Mouse (Mus musculus) intestine, embryonic 14.5 days (tissue): Measurements from ENCODE around the gene Wdr17. TPM values are rescaled to one million over a fixed set of nuclear protein-coding genes. Genes with fewer than 3 reads are reported as not detected.

ENCODE experiments used
- ATAC-seq: fragments of 200-750 bp; cut with Nextera tagmentation; replicated peaks from 2 replicates; pipeline ENCODE4 v1.8.0; 2017; ENCODE audit warnings: low read depth, moderate number of reproducible peaks, moderate TSS enrichment, moderate library complexity; ENCODE audit not compliant: low FRiP score, low TSS enrichment
- DNase-seq: peaks from one replicate; pipeline ENCODE4 v3.0.0-alpha.2; 2018; ENCODE audit warnings: low spot score
- H3K27ac ChIP-seq: fragments of 300-500 bp; sonication (generic); 2 replicates; pipeline ENCODE4 v1.5.1; 2014; ENCODE audit warnings: low read depth, mild to moderate bottlenecking, control low read depth
- H3K27me3 ChIP-seq: fragments of 300-500 bp; sonication (generic); replicated peaks from 2 replicates; pipeline ENCODE4 v1.6.1; 2014; ENCODE audit warnings: low read length, control low read depth; ENCODE audit not compliant: control insufficient read depth, insufficient read depth
- H3K36me3 ChIP-seq: fragments of 300-500 bp; sonication (generic); 2 replicates; pipeline ENCODE4 v1.6.1; 2014; ENCODE audit warnings: low read length, control low read depth; ENCODE audit not compliant: control insufficient read depth, insufficient read depth
- H3K4me1 ChIP-seq: fragments of 300-500 bp; sonication (generic); replicated peaks from 2 replicates; pipeline ENCODE4 v1.6.1; 2014; ENCODE audit warnings: low read length, control low read depth, mixed read lengths; ENCODE audit not compliant: control insufficient read depth, insufficient read depth
- H3K4me2 ChIP-seq: fragments of 300-500 bp; sonication (generic); 2 replicates; pipeline ENCODE4 v1.6.1; 2014; ENCODE audit warnings: low read length
- H3K4me3 ChIP-seq: fragments of 300-500 bp; sonication (generic); 2 replicates; pipeline ENCODE4 v1.5.1; 2014; ENCODE audit warnings: low read depth, low read length, control low read depth, mixed read lengths
- H3K9ac ChIP-seq: fragments of 300-500 bp; sonication (generic); 2 replicates; pipeline ENCODE4 v1.6.1; 2014; ENCODE audit warnings: mild to moderate bottlenecking, low read length
- H3K9me3 ChIP-seq: fragments of 300-500 bp; sonication (generic); 2 replicates; pipeline ENCODE4 v1.6.1; 2016; ENCODE audit warnings: low read length, control low read depth; ENCODE audit not compliant: control insufficient read depth
- WGBS: fragments of 180-500 bp; shearing (Covaris S2); extraction: QIAGEN DNeasy Blood & Tissue Kit; methylation state at CpG from one replicate; pipeline ENCODE4 v1.1.7; 2014; 5-methylcytosine and 5-hydroxymethylcytosine counted together
- polyA plus RNA-seq: library from polyadenylated mRNA; unstranded; fragments of >200 nt; fragmentation: Nextera tagmentation; extraction: Ambion mirVana; gene quantifications from 2 replicates; pipeline ENCODE4 v1.2.1, GENCODE M21; 2014

Wdr17 gene
- polyA plus RNA-seq, 1 experiment from 2014 or later, result 0.62 TPM

DNA sequence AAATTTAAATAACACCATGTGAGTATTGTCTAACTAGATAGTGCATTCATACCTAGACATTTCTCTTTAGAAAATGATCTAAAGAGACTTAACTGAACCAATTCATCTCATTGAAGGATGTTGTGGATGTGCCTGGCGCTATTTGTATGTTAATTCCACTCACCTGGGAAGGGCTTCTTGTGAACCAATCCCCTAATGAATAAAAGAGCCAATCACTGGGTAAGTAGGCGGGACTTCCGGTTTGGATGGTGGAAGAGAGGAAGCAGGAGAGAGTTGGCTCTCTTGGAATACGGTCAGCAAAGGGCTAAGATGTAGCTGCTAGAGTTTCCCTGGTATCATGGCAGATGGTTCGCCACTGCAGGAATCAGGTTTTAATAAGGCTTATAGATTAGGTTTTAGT lies 64.0 kb downstream of the Wdr17 start:
- 87% methylated on average over 5 of the region's 5 CpGs for WGBS

DNA sequence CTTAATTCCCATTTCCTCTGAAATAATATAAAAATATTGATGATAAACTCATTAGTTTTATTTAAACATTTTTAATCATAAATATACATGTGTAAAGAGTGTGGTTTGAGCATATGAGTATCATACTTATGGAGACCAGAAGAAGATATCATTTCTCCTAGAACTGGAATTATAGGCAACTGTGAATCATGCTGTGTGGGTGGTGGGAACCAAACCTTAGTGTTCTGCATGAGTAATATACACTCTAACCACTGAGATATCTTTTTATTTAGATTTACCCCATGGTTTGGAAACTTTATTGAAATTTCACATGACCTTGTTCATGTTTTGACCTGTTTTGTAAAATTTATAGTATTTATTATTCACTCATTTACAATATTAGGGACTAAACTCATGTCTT lies 68.3 kb downstream of the Wdr17 start:
- 0 out of 2 replicates have a peak, but pooled peaks cover 3% of the 10 kb centered on the region for H3K9me3 ChIP-seq
- ATAC-seq (no peak), DNase-seq (no peak)
- no peak overlapping the region for H3K4me3 ChIP-seq
- H3K36me3 ChIP-seq, result no peaks in the 10 kb centered on the region
- H3K27ac ChIP-seq, result no peak overlapping the region
- H3K9ac ChIP-seq, result no peak overlapping the region
- H3K4me2 ChIP-seq, result no peak overlapping the region
- no peaks in the 10 kb centered on the region for H3K27me3 ChIP-seq
- H3K4me1 ChIP-seq, result no peaks in the 10 kb centered on the region

More for the DNA sequence above, 64.0 kb downstream of the Wdr17 start:
- Histone ChIP-seq H3K4me2 (no peak overlapping the region), H3K4me3 (no peak overlapping the region), H3K27me3 (no peaks in the 10 kb centered on the region), H3K36me3 (no peaks in the 10 kb centered on the region), H3K9me3 (no peaks in the 10 kb centered on the region), H3K4me1 (no peaks in the 10 kb centered on the region), H3K9ac (no peak overlapping the region), H3K27ac (no peak overlapping the region)
- no peak for DNase-seq
- ATAC-seq, result no peak

DNA sequence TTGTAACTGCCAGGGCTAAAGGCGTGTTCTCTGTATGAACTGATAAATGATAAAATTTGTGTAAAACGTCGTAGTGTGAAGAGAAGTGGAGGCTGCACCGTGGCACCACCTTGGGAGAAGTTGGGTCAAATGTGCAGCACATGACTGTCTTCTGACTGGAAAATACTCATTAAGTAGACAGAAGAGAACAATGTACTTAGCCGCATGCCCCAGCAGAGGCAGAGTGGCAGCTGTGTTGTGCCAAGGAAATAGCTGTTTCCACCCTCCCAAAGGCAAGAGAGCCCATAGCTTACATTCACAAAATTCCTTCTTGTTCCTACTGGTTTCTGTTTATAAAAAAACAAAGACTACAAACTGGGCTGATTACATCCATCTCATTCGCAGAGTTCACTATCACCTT lies 78.8 kb downstream of the Wdr17 start:
- DNase-seq (no peak), ATAC-seq (no peak)
- Histone ChIP-seq H3K4me2 (no peak overlapping the region), H3K27me3 (no peaks in the 10 kb centered on the region), H3K9me3 (no peaks in the 10 kb centered on the region), H3K27ac (no peak overlapping the region), H3K4me1 (no peaks in the 10 kb centered on the region), H3K36me3 (no peaks in the 10 kb centered on the region), H3K9ac (no peak overlapping the region), H3K4me3 (no peak overlapping the region)
- 77% methylated on average over 6 of the region's 6 CpGs for WGBS

DNA sequence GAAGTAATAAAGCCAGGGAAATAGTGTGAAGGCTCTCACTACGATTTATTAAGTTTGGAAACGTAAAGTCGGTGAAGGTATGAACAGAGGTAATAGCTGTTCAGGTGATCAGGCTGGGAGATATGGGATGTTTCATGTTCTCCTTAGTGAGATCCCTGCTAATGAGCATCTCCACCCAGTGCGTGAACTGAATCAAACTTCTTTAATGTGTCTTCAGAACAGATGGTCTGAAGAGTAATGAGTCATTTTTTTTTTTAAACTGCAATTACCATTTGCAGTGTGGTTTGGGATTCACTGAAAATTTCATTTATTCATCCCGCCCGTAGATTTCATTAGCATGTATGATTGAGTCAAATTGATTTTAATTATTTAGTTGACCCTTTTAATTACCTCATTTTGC lies 80.8 kb downstream of the Wdr17 start:
- DNase-seq (no peak), ATAC-seq (no peak)
- H3K27ac ChIP-seq, result no peak overlapping the region
- H3K4me2 ChIP-seq, result no peak overlapping the region
- no peaks in the 10 kb centered on the region for H3K9me3 ChIP-seq
- no peak overlapping the region for H3K4me3 ChIP-seq
- H3K36me3 ChIP-seq, result no peaks in the 10 kb centered on the region
- H3K9ac ChIP-seq, result no peak overlapping the region
- no peaks in the 10 kb centered on the region for H3K27me3 ChIP-seq
- no peaks in the 10 kb centered on the region for H3K4me1 ChIP-seq
- 91% methylated on average over 6 of the region's 6 CpGs for WGBS

DNA sequence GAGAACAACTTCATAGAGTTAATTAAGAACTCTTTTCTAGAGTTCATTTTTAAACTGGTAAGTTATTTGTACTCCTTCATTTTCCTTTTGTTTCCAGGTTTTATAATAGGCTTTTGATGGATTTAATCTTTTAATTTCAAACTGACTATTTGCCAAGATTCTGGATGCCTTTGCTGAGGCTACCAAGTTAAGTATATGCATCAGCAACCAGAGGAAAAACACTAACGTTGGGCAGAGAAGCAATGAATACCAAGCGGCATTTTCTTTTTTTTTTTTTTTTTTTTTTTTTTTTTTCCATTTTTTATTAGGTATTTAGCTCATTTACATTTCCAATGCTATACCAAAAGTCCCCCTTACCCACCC lies 94.3 kb downstream of the Wdr17 start:
- DNase-seq, result no peak
- no peak for ATAC-seq
- H3K9ac ChIP-seq, result no peak overlapping the region
- H3K27me3 ChIP-seq, result no peaks in the 10 kb centered on the region
- no peak overlapping the region for H3K4me3 ChIP-seq
- H3K27ac ChIP-seq, result no peak overlapping the region
- H3K4me1 ChIP-seq, result no peaks in the 10 kb centered on the region
- H3K9me3 ChIP-seq, result no peaks in the 10 kb centered on the region
- no peak overlapping the region for H3K4me2 ChIP-seq
- H3K36me3 ChIP-seq, result no peaks in the 10 kb centered on the region
- WGBS, result 87% methylated on average over 2 of the region's 2 CpGs

DNA sequence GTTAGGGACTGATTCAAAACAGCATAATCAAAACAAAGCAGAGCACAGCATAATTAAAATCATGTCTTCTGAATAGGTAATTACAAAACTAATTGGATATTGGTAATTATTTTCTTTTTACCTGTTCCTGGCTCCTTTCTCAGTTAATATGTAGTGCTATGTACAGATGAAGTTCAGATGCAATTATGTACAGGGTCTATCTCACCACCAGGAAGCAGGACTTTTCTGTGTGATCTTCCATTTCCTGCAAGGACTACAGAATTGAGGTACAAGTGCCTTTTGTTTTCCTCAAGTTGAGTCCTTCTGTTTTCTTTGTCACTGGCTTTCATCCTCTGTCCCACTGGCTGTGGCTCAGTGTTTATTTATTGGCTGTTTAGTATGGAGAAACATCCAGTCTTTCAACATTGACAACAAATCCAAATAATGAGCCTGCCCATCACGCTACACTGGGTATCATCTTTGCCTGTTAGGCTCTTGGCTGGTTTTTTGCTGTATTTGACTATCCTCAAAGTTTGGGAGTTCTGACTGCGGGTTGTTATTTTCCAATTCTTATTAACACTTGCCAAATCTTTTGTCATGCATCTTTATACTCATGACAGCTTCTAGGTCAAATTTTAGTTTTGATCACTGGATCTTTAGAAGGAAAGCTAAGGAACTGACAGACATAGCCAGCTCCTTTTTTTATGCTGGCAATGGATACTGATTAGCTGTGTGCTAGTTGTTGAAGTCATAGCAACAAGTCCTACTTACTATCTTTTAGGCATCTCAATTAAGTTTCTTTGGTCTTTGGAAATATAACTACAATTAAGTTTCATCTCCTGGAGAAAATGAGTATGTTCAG lies 94.9 kb downstream of the Wdr17 start:
- H3K36me3 ChIP-seq, result no peaks in the 10 kb centered on the region
- DNase-seq, result no peak
- WGBS, result 64% methylated on average over 2 of the region's 2 CpGs
- H3K9me3 ChIP-seq, result no peaks in the 10 kb centered on the region
- ATAC-seq, result no peak
- no peaks in the 10 kb centered on the region for H3K4me1 ChIP-seq
- H3K27me3 ChIP-seq, result no peaks in the 10 kb centered on the region
- H3K4me3 ChIP-seq, result no peak overlapping the region
- no peak overlapping the region for H3K9ac ChIP-seq
- H3K27ac ChIP-seq, result no peak overlapping the region
- H3K4me2 ChIP-seq, result no peak overlapping the region

DNA sequence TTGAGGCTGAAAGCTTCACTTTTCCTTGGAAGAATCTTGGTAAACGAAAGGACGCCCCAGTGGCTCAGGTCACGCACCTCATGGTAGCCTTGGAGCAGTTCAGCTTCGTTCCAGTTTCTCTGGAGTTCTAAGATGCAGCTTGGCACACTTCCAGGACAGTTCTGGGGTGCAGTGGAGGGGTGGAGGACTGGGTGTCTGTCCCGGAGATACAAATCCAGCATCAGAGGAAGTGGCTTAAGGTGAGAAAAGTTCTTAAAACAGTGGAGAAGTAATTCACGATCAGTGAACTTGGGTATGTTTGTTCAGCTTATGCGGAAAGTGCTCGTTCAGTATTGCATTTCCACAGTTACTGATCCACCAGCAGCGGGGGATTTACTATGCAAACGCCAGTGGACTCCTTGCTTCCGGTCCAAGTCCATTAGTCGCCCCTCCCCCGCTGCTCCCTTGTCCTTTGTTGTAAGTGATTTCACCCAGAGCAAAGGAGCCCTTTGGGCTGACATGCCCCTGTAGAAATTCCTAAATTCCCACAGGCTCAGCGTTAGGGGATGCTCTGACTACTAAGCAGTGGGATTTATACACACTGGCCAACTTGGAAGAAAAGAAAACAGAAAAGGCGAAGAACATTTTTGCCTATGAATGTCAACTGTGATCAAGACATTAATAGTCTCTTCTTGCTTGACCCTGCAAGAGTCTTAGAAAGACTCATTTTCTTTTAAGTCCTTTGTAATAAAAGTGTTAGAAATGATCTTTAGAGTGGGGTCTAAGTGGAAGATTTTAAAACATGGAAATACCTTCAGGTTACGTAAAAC lies 106.6 kb downstream of the Wdr17 start:
- 10% methylated on average over 16 of the region's 16 CpGs for WGBS
- DNase-seq, result peak; percentile 76
- Histone ChIP-seq H3K4me2 (peak overlapping the region; percentile 69), H3K27me3 (no peaks in the 10 kb centered on the region), H3K4me3 (peak overlapping the region; percentile 34), H3K4me1 (peaks cover 8% of the 10 kb centered on the region; the same call in 1 of the 2 replicates), H3K27ac (no peak overlapping the region), H3K36me3 (no peaks in the 10 kb centered on the region), H3K9me3 (no peaks in the 10 kb centered on the region), H3K9ac (peak overlapping the region; percentile 42)
- ATAC-seq, result peak; percentile 84

DNA sequence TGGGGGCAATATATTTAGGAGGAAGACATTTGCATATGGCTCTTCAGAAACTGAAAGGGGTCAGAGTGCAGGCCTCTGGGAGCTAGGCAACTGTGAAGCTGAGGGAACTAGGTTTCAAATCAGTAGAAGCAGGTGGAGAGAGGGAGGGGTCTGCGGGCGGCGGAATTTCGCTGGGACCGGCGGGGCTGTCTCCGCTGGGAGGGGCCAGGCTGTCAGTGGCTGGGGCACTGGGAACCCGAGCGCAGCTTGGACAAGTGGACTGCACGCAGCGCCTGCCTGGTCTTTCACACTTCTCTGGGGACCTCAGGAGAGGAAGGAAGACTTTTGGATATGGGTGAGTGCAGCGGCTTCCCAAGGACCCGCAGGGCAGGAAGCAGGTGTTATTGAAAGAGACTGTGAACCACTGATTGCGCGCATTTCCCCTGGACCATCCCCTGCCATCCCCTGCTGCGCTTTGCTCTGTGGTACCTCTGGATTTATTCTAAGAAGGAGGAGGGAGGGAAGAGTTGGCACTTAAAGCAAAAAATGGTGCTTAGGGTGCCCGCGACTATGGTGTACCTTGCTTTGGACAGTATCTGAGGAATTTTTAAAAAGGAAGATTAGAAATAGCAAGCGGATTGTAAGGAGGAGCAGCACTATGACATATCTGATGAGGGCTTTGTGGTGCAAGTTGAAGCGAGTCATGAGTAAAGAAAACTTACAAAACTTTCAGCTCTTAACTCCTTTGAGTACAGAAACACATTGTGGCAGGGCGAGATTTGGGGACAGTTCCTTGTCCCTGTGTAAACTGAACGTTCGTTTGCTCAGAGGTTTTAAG lies 107.5 kb downstream of the Wdr17 start:
- Histone ChIP-seq H3K4me1 (peaks cover 8% of the 10 kb centered on the region; the same call in 1 of the 2 replicates), H3K27ac (no peak overlapping the region), H3K9me3 (no peaks in the 10 kb centered on the region), H3K27me3 (no peaks in the 10 kb centered on the region), H3K36me3 (no peaks in the 10 kb centered on the region), H3K9ac (peak overlapping the region; percentile 42), H3K4me2 (peak overlapping the region; percentile 69), H3K4me3 (peak overlapping the region; percentile 34)
- peak; percentile 63 for ATAC-seq
- WGBS, result under 1% methylated on average over 23 of the region's 23 CpGs
- DNase-seq, result peak; percentile 65
